Mouse (Mus musculus) intestine, embryonic 16.5 days (tissue): Measurements from ENCODE around the gene 1700018F24Rik. TPM values are rescaled to one million over a fixed set of nuclear protein-coding genes. Genes with fewer than 3 reads are reported as not detected.
"Not testable (repeated sequence)": the region's sequence is repeated elsewhere in the genome, so short reads cannot be mapped to it uniquely, and the experiment has no call there.

Experiments
- ATAC-seq: fragments of 200-750 bp; cut with Nextera tagmentation; 2 replicates; pipeline ENCODE4 v1.8.0; 2017; ENCODE audit warnings: moderate TSS enrichment, moderate library complexity
- H3K27ac ChIP-seq: fragments of 300-500 bp; sonication (generic); 2 replicates; pipeline ENCODE4 v1.5.1; 2014; ENCODE audit warnings: mild to moderate bottlenecking, low read length
- H3K27me3 ChIP-seq: fragments of 300-500 bp; sonication (generic); replicated peaks from 2 replicates; pipeline ENCODE4 v1.6.1; 2014; ENCODE audit warnings: low read length, control low read depth, mixed read lengths; ENCODE audit not compliant: control insufficient read depth, insufficient read depth
- H3K36me3 ChIP-seq: fragments of 300-500 bp; sonication (generic); 2 replicates; pipeline ENCODE4 v1.6.1; 2014; ENCODE audit warnings: low read length, control low read depth; ENCODE audit not compliant: control insufficient read depth, insufficient read depth
- H3K4me1 ChIP-seq: fragments of 300-500 bp; sonication (generic); 2 replicates; pipeline ENCODE4 v1.6.1; 2014; ENCODE audit warnings: low read length, control low read depth, mixed read lengths; ENCODE audit not compliant: control insufficient read depth, insufficient read depth
- H3K4me2 ChIP-seq: fragments of 300-500 bp; sonication (generic); 2 replicates; pipeline ENCODE4 v1.6.1; 2014; ENCODE audit warnings: low read depth, low read length, control low read depth
- H3K4me3 ChIP-seq: fragments of 300-500 bp; sonication (generic); 2 replicates; pipeline ENCODE4 v1.5.1; 2014; ENCODE audit warnings: mild to moderate bottlenecking, low read length
- H3K9ac ChIP-seq: fragments of 300-500 bp; sonication (generic); 2 replicates; pipeline ENCODE4 v1.6.1; 2014; ENCODE audit warnings: low read depth, low read length
- H3K9me3 ChIP-seq: fragments of 300-500 bp; sonication (generic); 2 replicates; pipeline ENCODE4 v1.6.1; 2016; ENCODE audit warnings: low read length, control low read depth; ENCODE audit not compliant: control insufficient read depth
- WGBS: fragments of 180-500 bp; shearing (Covaris S2); extraction: QIAGEN DNeasy Blood & Tissue Kit; methylation state at CpG from one replicate; pipeline ENCODE4 v1.1.7; 2014; 5-methylcytosine and 5-hydroxymethylcytosine counted together
- polyA plus RNA-seq: library from polyadenylated mRNA; unstranded; fragments of >200 nt; fragmentation: Nextera tagmentation; extraction: Ambion mirVana; gene quantifications from 2 replicates; pipeline ENCODE4 v1.2.1, GENCODE M21; 2015

Gene 1700018F24Rik
- polyA plus RNA-seq, 1 experiment from 2014 or later = not detected

DNA sequence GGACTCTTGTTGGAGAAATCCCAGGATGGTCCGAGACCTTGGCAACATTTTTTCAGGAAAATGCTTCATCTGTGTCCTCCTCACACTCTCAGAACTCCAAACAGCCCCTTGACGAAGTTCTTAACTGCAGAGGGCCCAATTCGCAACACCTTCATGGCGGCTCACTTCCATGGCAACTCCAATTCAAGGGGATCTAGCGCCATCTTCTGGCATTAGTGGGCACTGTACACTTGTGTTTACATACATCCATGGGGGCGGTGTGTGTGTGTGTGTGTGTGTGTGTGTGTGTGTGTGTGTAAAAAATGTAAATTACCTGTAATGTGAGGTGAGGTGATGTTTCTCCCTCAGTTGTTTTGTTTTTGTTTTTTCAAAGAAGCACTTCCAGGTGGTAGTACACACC is 28.6 kb downstream of the 1700018F24Rik start:
- Histone ChIP-seq H3K4me1 (no peaks in the 10 kb centered on the region), H3K36me3 (no peaks in the 10 kb centered on the region), H3K4me3 (no peak overlapping the region), H3K9ac (no peak overlapping the region), H3K27me3 (no peaks in the 10 kb centered on the region), H3K9me3 (no peaks in the 10 kb centered on the region), H3K27ac (no peak overlapping the region), H3K4me2 (no peak overlapping the region)
- WGBS = 50% methylated on average over 6 of the region's 6 CpGs
- ATAC-seq = no peak

- Histone ChIP-seq H3K27ac (no peak overlapping the region), H3K4me1 (no peaks in the 10 kb centered on the region), H3K36me3 (no peaks in the 10 kb centered on the region), H3K4me3 (no peak overlapping the region), H3K27me3 (no peaks in the 10 kb centered on the region), H3K9ac (no peak overlapping the region), H3K9me3 (no peaks in the 10 kb centered on the region), H3K4me2 (no peak overlapping the region)
- ATAC-seq = no peak
- 45% methylated on average over 3 of the region's 3 CpGs for WGBS
Measured at GRCm38 (mm10) chr5:145075081-145075480, 32.3 kb downstream of the 1700018F24Rik start.

DNA sequence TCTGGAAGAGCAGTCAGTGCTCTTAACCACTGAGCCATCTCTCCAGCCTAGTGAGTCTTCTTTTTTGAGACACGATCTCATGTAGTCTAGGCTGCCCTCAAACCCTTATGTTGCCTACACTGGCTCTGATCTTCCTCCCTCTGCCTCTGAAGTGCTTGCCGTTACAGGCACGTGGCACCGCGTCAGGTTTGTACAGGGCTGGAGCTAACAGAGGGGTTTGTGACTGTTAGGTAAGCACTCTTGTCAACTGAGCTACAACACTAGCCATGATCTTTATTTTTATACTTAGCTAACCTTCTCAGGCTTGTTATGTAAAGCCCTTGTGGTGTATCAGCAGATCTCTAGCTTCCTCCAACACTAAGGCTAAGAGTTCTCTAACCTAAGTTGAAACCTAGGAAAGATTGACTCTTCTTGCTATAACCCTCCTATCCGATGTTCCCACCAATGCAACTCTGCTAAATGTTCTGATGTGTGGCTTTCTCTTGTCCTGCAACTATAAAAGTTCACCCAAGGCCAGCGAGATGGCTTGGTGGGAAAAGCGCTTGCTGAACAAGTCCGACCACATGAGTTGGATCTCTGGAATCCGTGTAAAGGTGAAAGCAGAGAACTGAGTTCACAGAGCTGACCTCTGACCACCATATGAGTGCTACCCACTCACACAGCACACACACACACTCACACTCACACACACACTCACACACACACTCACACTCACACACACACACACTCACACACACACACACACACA is 39.2 kb downstream of the 1700018F24Rik start:
- H3K27ac ChIP-seq = no peak overlapping the region
- H3K36me3 ChIP-seq = no peaks in the 10 kb centered on the region
- H3K4me2 ChIP-seq = no peak overlapping the region
- WGBS = 87% methylated on average over 10 of the region's 10 CpGs
- no peaks in the 10 kb centered on the region for H3K27me3 ChIP-seq
- H3K4me1 ChIP-seq = peaks cover 8% of the 10 kb centered on the region; the same call in 1 of the 2 replicates
- no peak for ATAC-seq
- H3K4me3 ChIP-seq = no peak overlapping the region
- H3K9me3 ChIP-seq = no peaks in the 10 kb centered on the region
- no peak overlapping the region for H3K9ac ChIP-seq

DNA sequence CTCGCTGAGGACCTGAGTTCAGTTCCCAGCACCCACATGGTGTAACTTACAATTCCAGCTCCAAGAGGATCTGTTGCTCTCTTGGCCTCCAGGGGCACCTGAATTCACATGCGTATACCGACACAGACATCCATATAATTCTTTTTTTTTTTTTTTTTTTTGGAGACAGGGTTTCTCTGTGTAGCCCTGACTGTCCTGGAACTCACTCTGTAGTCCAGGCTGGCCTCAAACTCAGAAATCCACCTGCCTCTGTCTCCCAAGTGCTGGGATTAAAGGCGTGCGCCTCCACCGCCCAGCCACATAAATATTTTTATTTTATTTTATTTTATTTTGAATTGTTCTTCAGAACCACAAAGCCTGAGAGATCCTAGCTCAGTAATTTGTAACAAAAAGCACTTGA is 40.4 kb downstream of the 1700018F24Rik start:
- 45% methylated on average over 6 of the region's 6 CpGs for WGBS
- not testable (repeated sequence) for H3K4me1 ChIP-seq, H3K9me3 ChIP-seq, H3K36me3 ChIP-seq, H3K27me3 ChIP-seq
- Histone ChIP-seq H3K4me3 (peak overlapping the region; percentile 89), H3K4me2 (peak overlapping the region; percentile 90), H3K27ac (peak overlapping the region; percentile 70; the same call in 1 of the 2 replicates), H3K9ac (peak overlapping the region; percentile 96; the same call in 1 of the 2 replicates)
- peak; percentile 51 for ATAC-seq

- Histone ChIP-seq H3K27ac (peak within 1 kb of the TSS; percentile 77), H3K4me1 (peaks cover 8% of the 10 kb centered on the region; the same call in 1 of the 2 replicates), H3K9ac (peak within 1 kb of the TSS; percentile 96), H3K27me3 (no peaks in the 10 kb centered on the region), H3K4me3 (peak within 1 kb of the TSS; percentile 89), H3K36me3 (no peaks in the 10 kb centered on the region), H3K9me3 (no peaks in the 10 kb centered on the region), H3K4me2 (peak within 1 kb of the TSS; percentile 90)
- peak; percentile 99 for ATAC-seq
- under 1% methylated on average over 54 of the region's 54 CpGs for WGBS
Measured at GRCm38 (mm10) chr5:145083632-145084451, 41.1 kb downstream of the 1700018F24Rik start, which contains the start of the genes Arpc1a and Kpna7. TSS of gene Arpc1a (plus strand) at chr5:145083830. TSS of gene Kpna7 (minus strand) at chr5:145084030.

GRCm38 (mm10) chr5:145084822-145085221 is 42.0 kb downstream of the 1700018F24Rik start:
- ATAC-seq = no peak
- Histone ChIP-seq H3K4me2 (peak overlapping the region; percentile 90), H3K9ac (peak overlapping the region; percentile 96), H3K9me3 (no peaks in the 10 kb centered on the region), H3K27me3 (no peaks in the 10 kb centered on the region), H3K4me1 (peaks cover 8% of the 10 kb centered on the region; the same call in 1 of the 2 replicates), H3K36me3 (no peaks in the 10 kb centered on the region), H3K4me3 (peak overlapping the region; percentile 89), H3K27ac (no peak overlapping the region)
- WGBS = 59% methylated on average over 2 of the region's 2 CpGs

- Histone ChIP-seq H3K4me2 (no peak overlapping the region), H3K36me3 (0 out of 2 replicates have a peak, but pooled peaks cover 9% of the 10 kb centered on the region), H3K27me3 (no peaks in the 10 kb centered on the region), H3K9me3 (no peaks in the 10 kb centered on the region), H3K27ac (no peak overlapping the region), H3K4me3 (no peak overlapping the region), H3K4me1 (peaks cover 8% of the 10 kb centered on the region; the same call in 1 of the 2 replicates), H3K9ac (no peak overlapping the region)
- ATAC-seq = no peak
- WGBS = 96% methylated on average over 2 of the region's 2 CpGs
Measured at GRCm38 (mm10) chr5:145088186-145088585, 45.4 kb downstream of the 1700018F24Rik start.

DNA sequence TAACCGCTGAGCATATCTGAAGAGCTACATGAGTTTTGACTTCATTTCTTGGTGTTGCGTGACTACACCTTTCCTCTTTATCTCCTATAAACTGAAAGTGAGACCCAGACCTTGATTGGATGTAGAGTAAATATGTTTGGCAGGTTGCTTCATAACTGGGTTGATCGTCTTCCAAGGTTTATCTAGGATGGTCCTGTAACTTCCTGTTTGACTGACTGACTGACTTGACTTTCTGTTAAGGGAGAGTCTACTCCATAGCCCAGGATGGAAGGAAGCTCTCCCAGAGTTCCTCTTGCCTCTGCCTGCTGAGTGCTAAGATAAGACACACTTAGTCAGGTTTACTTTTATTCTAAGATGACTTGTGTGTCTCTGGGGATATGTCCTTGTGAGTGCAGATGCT is 47.1 kb downstream of the 1700018F24Rik start:
- no peaks in the 10 kb centered on the region for H3K27me3 ChIP-seq
- no peak overlapping the region for H3K4me3 ChIP-seq
- 0 out of 2 replicates have a peak, but pooled peaks cover under 1% of the 10 kb centered on the region for H3K4me1 ChIP-seq
- 80% methylated on average over 3 of the region's 3 CpGs for WGBS
- H3K36me3 ChIP-seq = peaks cover 14% of the 10 kb centered on the region; the same call in 1 of the 2 replicates
- H3K9me3 ChIP-seq = no peaks in the 10 kb centered on the region
- ATAC-seq = no peak
- no peak overlapping the region for H3K27ac ChIP-seq
- H3K9ac ChIP-seq = no peak overlapping the region
- H3K4me2 ChIP-seq = no peak overlapping the region
